Mouse (Mus musculus) lung, postnatal 36 days (tissue): ENCODE measurements around the gene Unk.

ENCODE experiments used
- DNase-seq: peaks from one replicate; pipeline ENCODE4 v3.0.0; 2022; ENCODE audit warnings: mixed read lengths

The Unk gene

DNA sequence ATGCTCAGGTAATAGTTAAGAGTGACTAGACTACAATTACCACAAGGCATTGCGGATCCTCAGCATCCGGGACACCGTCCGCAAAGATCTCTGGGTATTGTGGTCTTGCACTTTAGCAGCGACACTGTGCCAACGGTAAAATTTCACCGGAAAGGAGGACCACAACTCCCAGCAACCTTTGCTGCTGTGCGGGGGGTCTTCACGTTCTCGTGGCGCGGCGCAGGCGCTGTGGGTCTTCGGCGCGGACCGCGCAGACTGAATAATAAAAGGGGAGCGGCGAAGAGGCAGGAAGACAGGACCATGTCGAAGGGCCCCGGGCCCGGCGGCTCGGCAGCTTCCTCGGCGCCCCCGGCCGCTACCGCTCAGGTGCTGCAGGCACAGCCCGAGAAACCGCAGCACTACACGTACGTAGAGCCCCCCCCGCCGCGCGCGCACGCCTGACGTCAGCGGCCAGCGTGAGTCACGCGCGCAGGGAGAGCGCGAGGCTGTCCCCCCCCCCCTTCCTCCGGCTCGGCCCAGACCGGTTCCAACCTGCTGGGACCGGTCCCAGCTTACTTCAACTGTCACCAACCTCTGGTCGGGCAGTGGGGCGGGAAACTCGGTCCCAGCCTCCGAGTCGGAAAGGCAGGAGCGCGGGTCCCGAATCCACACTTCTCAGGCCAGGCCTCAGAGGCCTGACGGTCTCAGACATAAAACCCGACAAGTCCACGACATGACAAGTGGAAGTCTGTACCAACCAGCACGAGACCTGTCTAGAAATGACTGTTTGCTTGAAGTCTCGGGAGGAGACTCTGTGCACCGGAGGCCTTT is at the start of gene Unk:
Gene Unk, plus strand, starts transcription at position 235 of the 810 bp plus-strand sequence.
- peak; percentile 99 for DNase-seq

- DNase-seq, result no peak
Observed at GRCm38 (mm10) chr11:115982472-115982871, 47.6 kb upstream of the Unk start.

GRCm38 (mm10) chr11:115983291-115983690 is 46.8 kb upstream of the Unk start:
- DNase-seq, result no peak

DNA sequence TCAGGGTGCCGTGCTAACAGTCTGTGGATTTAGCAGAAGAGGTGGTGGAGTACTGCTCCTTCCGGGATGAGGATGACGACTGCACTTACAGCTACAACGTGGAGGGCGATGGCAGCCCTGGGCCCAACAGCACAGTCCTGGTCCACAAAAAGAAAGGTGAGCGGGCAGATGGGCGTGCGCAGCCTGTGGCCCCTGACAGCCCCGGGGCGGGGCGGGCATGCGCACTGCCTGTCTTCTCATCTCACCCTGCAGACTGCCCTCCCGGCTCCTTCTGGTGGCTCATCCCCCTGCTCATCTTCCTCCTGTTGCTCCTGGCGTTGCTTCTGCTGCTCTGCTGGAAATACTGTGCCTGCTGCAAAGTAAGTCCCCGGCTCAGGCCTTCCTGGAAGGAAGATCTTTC is 40.4 kb upstream of the Unk start:
- no peak for DNase-seq

- no peak for DNase-seq
Observed at GRCm38 (mm10) chr11:115992098-115992497, 38.0 kb upstream of the Unk start.

DNA sequence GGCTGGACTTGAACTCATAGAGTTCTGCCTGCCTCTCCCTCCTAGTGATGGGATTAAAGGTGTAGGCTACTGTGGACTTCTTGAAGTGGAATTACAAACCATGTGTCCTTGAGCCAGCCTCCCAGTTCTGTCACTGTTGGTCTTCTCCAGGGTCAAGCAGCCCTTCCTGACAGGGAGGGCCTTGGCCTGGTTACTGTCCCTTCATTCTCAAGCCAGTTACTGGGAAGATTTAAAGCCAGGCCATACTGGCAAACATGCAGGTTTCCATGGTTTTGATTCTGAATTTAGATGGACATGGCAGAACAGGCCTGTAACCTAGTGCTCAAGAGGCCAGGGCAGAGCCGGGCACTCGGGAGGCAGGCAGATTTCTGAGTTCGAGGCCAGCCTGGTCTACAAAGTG is 34.9 kb upstream of the Unk start:
- DNase-seq, result no peak

DNA sequence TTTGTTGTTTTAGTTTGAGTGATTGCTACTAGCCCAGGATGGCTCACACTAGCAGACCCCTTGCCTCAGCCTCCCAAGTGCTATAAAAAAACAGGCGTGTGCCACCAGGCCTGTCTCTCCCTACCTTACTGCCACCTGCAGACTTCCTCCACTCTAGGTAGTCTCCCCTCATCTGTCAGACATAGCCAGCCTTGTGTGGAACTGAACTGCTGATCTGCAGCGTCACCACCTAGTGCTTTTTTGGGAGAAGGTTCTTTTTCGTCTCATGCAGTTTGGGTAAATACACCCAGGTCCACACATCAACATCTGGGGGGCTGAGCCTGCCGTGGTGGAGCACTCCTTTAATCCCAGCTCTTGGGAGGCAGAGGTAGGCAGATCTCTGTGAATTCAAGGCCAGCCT is 33.1 kb upstream of the Unk start:
- DNase-seq, result no peak

GRCm38 (mm10) chr11:115997662-115998061 is 32.5 kb upstream of the Unk start:
- DNase-seq, result no peak

- DNase-seq, result no peak
Observed at GRCm38 (mm10) chr11:115999027-115999426, 31.1 kb upstream of the Unk start.

DNA sequence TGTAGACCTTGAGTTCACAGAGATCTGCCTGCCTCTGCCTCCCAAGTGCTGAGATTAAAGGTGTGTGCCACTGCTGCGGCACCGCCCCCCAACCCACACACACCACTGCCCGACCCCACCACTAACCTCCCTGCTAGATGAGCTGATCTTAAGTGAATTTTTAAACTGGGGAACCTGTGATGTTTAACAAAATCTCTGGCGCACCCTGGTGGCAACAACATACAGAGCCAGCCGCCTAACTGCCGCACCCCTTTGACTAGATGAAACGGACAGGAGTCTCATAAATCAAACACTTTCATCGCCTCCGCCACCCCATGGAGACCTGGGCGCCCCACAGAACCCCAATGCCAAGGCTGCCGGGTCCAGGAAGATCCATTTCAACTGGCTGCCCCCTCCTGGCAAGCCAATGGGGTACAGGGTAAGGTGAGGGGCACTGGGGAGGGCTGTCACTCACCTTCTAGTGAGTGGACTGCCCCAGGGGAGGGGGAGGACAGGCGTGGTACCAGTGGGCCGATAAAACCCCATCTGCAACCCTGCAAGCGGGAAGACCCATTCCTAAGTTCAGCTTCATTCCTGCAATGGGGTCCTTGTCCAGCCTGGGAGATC is 30.5 kb upstream of the Unk start:
- DNase-seq, result peak; percentile 92

DNA sequence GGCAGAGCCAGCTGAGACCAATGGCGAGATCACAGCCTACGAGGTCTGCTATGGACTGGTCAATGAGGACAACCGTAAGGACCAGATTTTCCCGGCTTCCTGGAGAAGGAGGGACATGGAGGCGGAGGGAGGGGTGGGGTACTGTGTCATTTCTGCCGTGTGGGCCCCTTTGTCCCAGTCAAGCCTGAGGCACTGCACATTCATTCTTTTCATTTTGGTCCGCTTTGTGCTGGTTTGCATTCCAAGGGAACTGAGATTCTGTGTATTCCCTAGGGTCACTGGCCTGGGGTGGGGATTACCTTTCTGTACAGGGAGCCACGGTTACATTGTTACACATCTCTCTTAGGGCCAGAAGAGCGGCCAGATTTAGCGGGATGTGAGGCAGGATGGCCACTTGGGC is 29.5 kb upstream of the Unk start:
- DNase-seq, result no peak

- no peak for DNase-seq
Observed at GRCm38 (mm10) chr11:116001725-116002124, 28.4 kb upstream of the Unk start.

DNA sequence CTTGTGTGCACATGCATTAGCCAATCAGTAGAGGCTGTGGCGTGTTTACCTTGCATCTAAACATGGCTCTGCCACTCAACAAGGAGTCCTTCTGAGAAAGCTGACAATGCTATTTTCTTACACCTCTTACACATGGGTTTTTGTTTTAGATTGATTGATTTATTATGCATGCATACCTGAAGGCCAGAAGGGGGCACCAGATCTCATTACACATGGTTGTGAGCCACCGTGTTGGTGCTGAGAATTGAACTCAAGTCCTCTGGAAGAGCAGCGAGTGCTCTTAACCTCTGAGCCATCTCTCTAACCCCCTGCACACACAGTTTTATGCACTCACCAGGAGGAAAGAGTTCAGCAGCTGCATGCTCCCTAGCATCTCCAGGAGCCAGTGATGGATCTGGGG is 27.2 kb upstream of the Unk start:
- DNase-seq, result no peak

DNA sequence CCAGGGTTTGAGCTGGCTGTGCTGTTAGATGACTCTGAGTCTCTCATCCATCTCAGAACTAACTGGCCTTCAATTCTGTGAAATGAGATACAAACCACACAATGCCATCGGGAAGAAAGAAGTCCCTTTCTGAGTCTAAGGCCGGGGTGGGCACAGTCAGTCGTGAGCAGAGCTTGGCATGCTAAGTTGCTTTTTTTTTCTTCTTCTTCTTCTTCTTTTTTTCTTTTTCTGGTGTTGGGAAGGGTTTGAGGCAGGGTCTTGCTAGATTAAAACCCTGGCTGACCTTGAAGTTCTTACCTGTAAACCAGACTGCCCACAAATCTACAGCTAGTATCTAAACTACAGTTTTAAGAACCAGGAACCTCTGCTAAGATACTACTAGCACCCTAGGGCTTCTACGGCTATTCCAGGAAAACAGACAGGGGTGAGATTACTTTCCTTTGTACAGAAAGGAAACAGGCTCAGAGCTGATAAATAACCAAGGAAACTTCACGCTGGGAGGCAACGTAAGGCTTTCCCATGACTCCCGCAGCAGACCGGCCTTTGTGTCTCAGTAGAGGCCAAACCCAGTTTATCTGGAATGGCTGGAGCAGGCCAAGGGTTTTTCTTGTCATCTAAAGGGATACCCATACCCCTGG is 25.8 kb upstream of the Unk start:
- DNase-seq, result no peak

- peak; percentile 85 for DNase-seq
Observed at GRCm38 (mm10) chr11:116004840-116005700, 25.1 kb upstream of the Unk start.

GRCm38 (mm10) chr11:116005701-116006419 is 24.3 kb upstream of the Unk start:
- no peak for DNase-seq

- no peak for DNase-seq
Observed at GRCm38 (mm10) chr11:116007095-116007850, 22.8 kb upstream of the Unk start.

GRCm38 (mm10) chr11:116008411-116008810 is 21.7 kb upstream of the Unk start:
- no peak for DNase-seq

GRCm38 (mm10) chr11:116008832-116009375 is 21.2 kb upstream of the Unk start:
- no peak for DNase-seq

DNA sequence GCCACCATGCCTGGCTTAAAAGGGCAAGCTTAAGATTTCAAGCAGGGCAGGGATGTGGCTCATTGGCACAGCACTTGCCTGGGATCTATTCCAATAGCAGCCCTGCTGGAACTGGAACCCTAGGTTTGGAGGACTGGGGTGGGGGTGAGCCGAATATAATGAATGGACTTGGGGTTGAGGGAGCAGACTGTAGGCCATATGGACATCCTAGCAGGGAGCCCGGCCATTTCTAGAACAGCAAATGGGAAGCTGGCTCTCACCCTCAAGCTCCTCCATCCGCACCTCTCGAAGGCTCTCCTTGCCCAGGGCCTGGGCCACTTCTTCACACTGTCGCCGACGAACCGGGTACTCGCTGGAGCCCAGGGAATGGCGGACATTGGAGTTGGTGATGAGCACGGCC is 20.5 kb upstream of the Unk start:
- no peak for DNase-seq

GRCm38 (mm10) chr11:116010146-116010545 is 20.0 kb upstream of the Unk start:
- DNase-seq, result no peak
